Mouse (Mus musculus) frontal cortex, postnatal 36 days (tissue): ENCODE data around the gene Gid4.
A peak's percentile ranks its signal among the peaks of the same experiment; 100 is the strongest.
"Not testable (repeated sequence)": the region's sequence is repeated elsewhere in the genome, so short reads cannot be mapped to it uniquely, and the experiment has no call there.

Source experiments
- DNase-seq, 2 experiments: peaks; one replicate each; pipeline ENCODE4 v3.0.0; 2022; ENCODE audit warnings: low spot score in 2 of 2

Gene Gid4

DNA sequence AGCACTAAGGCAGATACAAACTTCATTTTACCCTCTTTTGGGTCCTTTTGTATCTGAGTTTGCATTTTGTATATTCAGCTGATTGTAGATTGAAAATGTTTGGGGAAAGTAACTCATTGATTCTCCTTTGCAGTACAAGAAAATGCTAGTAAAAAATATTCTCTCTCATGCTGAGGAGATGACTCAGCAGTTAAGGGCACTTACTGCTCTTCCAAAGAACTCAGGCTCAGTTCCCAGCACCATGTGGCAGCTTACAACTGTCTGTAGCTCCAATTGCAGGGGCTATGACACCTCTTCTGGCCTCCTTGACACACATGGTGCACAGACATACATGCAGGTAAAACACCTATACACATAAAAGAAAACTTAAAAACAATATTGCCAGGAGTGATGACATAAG lies 16.6 kb downstream of the Gid4 start:
- DNase-seq = no peak

- DNase-seq = no peak
These were observed 18.2 kb downstream of the Gid4 start for GRCm38 (mm10) chr11:60435133-60435532.

GRCm38 (mm10) chr11:60436618-60437017 lies 19.7 kb downstream of the Gid4 start:
- no peak for DNase-seq

GRCm38 (mm10) chr11:60439621-60440020 lies 22.7 kb downstream of the Gid4 start:
- not testable (repeated sequence) for DNase-seq

DNA sequence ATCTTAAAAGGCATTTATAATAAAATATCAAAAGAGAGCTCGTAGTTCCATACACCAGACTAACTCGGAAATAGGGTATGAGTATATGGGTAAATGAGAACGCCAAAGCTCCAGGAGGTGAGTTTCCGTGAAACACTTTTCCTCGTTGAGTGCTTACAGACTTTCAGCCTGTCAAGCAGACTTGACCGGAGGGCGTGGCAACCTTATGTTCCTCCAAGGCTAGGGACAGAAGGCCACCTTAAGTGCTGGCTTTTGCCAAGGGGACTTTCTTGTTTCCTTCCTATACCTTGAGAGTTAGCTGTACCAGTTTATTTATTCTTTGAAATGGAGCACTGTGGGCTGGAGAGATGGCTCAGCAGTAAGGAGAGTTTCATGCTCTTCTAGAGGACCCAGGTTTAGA lies 23.2 kb downstream of the Gid4 start:
- no peak for DNase-seq

GRCm38 (mm10) chr11:60442896-60443295 lies 26.0 kb downstream of the Gid4 start:
- peak; percentile 19 to 24 for DNase-seq

DNA sequence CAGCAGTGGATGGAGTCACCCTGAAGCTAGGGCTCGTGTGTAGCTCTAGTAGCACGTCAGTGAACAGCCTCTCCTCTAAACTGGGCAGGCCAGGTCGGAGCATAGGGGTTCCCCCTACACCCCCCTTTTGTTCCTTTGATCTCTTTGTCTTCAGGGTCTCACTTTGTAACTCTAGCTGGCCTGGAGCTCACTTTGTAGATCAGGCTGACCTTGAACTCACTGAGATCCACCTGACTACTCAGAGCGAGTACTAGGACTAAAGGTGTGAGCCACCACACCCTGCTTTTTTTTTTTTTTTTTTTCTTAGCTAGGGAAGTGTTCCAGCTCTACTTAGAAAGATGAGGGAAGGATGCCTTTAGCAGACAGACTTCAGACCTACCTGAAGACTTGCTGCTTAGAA lies 27.1 kb downstream of the Gid4 start:
- no peak for DNase-seq

DNA sequence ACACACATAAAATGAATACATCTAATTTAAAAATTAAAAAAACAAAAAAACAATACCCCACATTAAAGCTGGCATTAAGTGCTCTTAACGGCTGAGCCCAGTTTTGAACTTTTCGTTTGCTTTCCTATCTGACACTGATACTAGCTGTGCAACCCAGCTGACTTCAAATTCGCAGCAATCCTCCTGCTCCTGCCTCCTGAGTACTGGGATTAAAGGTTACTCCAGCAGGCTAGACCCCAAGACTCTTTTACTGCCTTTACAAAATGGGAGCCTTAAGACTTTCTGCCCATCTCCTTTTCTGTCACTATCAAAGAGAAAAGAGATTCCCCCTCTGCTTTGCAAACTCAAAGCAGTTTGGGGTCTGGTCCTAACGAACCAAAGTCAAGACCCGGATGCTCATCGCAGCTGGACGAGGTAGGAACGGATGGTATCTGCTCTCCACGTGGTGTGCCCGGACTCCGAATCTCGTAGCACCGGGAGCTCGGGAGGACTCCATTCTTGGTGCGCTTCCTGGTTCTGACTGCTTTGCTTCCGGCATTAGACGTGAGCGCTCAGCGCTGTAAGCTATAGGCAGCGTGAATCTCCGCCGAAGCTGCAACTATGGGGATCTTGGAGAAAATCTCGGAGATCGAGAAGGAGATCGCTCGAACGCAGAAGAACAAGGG lies 37.3 kb downstream of the Gid4 start, which contains the start of gene Drg2:
Drg2 (plus strand) TSS at position 512 of the 665 bp plus-strand sequence.
- peak; percentile 89 to 93 for DNase-seq

- DNase-seq = no peak
These were observed 37.8 kb downstream of the Gid4 start for GRCm38 (mm10) chr11:60454745-60455087.

GRCm38 (mm10) chr11:60457973-60458372 lies 41.0 kb downstream of the Gid4 start:
- DNase-seq = no peak

DNA sequence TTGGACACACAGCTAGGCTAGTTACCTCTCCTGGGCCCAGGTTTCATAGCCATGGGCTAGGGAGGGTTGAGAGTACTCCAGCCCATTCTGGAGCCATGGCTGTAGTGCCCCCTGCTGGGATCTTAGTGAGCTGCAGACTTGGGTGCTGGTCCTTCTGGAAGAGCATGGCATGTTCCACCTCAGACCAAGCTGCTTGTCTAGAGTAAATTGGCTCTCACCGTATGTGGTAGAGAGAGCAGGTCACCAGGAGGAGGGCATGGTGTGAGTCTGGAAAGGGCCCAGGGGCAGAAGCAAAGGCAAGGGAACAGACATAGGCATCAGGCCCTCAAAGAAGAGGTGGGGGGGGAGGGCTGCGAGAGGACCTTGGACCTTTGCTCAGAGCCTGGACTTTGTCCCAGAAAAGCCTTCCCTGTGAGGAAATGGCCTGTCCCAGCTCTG lies 49.0 kb downstream of the Gid4 start:
- DNase-seq = peak in 1 of 2 experiments; percentile 31

- no peak for DNase-seq
These were observed 52.1 kb downstream of the Gid4 start, which contains the start of gene Myo15 for GRCm38 (mm10) chr11:60469039-60469438. Gene Myo15, plus strand, starts transcription at chr11:60469339.

DNA sequence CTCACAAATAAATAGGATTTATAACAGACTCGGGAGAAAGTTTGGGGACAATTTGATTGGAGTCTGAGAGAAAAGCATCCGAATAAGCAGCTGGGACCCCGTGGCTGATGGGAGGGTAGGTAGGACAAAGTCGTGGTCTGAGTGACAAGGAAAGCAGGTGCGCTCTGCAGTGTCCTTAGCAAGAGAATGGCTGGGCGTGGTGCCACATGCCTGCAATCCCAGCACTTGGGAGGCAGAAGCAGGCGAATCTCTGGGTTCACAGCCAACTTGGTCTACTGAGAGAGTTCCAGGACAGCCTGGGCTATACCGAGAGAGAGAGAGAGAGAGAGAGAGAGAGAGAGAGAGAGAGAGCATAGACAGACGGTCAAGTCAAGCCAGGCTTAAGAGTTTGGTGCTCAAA lies 53.8 kb downstream of the Gid4 start:
- no peak for DNase-seq

- DNase-seq = no peak
These were observed 57.6 kb downstream of the Gid4 start for GRCm38 (mm10) chr11:60474534-60474933.

- no peak for DNase-seq
These were observed 58.9 kb downstream of the Gid4 start for GRCm38 (mm10) chr11:60475668-60476362.

DNA sequence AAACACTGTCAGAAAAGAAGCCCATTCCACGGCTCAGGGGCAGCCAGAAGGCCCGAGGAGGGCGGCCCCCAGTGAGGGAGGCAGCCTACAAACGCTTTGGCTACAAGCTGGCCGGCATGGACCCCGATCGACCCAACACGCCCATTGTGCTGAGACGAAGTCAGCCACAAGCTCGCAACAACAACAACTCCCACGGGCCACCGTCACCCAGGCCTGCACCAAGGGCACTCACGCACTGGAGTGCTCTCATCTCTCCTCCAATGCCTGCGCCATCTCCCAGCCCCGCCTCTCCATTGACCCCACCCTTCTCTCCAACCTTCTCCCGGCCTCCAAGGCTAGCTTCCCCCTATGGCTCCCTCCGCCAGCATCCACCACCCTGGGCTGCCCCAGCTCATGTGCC lies 61.2 kb downstream of the Gid4 start:
- no peak for DNase-seq

GRCm38 (mm10) chr11:60486267-60486666 lies 69.3 kb downstream of the Gid4 start:
- DNase-seq = no peak

DNA sequence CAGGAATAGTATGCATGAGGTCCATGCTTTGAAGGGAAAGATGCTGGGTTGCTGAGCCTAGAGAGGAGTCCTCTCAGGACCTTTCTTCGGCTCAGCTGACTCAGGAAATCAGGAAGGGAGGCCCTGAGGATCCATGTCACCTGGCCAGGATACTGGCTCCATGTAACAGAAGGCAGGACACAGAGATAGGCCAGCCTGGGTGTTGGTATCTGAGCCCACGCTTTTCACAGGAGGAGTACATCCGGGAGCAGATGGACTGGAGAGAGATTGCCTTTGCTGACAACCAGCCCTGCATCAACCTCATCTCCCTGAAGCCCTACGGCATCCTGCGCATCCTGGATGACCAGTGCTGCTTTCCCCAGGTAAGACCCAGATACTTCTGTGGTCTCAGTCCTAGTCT lies 75.8 kb downstream of the Gid4 start:
- DNase-seq = no peak

DNA sequence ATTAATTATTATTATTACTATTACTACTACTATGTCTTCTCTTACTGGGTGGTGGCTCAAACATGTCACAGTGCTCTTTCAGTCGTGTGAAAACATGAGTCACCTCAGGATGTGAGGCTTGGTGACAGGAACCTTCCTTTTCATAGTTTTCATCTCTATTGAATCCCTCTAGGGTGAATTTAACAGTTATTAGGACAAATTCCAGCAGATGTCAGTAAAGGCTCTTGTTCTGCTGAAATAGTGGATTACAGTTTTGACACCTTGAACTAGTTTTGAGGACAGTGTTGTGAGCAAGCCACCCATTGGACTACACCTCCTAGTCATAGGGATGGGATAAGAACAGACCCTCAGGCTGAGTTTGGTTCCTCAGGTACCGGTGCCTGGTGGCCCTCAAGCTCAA lies 78.7 kb downstream of the Gid4 start:
- no peak for DNase-seq
